Mouse (Mus musculus) gastrocnemius, postnatal 4 days (tissue): Measurements from ENCODE around the gene Plgrkt. TPM values are rescaled to one million over a fixed set of nuclear protein-coding genes. Genes with fewer than 3 reads are reported as not detected.

Source experiments
- DNase-seq, 2 experiments: peaks; one replicate each; pipeline ENCODE4 v3.0.0; 2021 to 2022; ENCODE audit warnings: low spot score in 2 of 2, mixed read lengths in 2 of 2
- total RNA-seq, 2 experiments: library from RNA; stranded (reverse); gene quantifications; 2 replicates each; pipeline ENCODE4 v1.2.3; 2021

Gene Plgrkt
- total RNA-seq, 2 experiments from 2014 or later: 35.6 to 41.7 TPM

GRCm38 (mm10) chr19:29360251-29360650 lies 6.9 kb downstream of the Plgrkt start:
- no peak for DNase-seq

DNA sequence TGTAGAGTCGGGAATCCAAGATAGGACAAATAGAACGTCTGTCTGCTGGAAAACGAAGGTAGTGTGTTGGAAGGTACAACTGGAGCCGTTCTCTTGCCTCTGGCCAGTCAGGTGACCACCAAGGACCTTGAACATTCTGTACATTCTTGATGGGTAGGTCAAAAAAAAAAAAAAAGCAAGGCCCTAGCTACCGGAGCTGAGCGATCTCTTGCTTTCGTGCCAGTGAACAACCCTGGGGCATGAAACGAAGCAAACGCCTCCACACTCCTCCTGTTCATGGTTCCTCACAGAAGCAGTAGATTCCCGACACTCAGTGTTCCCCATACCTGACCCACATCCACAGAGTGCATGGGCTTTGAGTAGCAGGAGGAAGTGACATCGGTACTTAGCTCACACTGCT lies 10.9 kb downstream of the Plgrkt start:
- no peak for DNase-seq

DNA sequence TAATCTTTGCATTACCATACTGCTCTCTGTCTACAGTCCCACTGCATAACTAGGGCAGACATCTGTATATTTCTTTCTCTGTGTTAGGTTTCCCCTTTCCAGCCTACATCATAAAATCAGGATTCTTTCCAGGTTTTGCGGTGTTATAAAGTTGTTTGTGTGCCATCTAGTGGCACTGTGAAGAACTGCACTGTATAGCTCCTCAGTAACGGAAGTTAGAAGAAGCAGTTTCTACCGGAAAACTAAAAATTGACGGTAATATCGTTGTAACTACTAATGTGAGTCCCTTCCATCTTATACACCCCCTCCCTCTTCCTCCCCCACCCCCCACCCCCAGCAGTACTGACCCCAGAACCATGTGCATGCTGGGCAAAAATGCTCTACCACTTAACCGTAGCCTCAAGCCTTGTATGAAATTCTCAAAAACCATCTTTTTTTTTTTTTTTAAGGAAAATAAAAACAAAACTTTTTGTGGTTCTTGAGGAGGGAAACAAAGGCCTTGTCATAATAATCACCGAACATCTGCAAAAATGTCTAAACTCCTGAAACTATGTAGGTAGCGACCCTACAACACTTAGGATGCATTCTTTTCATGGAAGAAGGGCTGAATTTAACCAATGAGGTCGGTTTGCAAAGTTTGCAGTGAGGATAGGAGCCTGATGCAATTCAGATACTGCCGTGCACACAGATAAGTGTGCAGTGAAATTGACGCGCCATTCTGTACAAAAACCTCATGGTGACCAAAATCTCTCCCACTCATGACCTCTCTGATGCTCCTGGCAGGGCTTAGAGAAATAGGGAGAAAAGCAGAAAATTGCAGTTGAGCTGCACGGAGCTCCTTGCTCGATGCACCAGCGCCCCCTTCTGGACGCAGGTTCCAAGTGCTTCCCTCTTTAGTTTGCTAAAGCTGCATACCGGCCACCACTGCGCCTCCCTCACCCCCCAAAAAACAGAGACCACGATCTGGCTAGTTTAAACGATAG lies 12.0 kb downstream of the Plgrkt start:
- peak; percentile 86 to 92 for DNase-seq

DNA sequence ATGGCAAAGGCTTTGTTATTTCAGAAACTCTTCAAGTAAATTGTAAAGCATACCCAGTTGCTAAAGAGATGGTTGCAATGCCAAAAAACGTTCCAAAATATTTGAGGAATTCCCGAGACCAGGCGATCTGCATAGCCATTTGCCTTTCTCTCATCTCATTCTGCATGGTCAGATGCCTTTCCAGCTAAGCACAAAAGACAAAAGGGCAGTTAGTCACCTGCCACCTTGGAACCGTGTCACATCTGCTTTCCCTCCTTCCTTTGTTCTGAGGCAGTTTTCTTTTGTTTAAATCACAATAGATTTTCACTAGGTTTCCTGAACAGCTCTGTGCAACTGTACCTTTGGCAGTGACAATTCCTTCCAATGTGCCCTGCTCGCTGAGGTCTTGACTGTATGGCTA lies 16.2 kb downstream of the Plgrkt start:
- DNase-seq: no peak

DNA sequence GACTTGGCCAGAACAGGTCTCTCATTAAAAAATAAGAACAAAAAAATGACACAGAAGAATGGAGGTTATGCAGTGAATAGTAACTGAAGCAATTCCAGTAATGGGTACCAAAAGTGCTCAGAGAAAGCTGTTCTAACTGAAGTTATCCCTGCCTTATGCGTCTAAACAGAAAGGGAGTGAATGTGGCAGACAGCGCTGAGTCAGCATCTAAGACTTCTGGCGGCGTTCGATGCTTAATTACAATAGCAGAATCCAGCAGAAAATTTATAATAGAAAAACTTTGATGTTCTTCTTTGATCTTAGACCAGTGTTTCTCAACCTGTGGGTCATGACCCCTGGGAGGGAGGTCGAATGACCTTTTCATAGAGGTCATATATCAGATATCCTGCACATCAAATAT lies 21.6 kb downstream of the Plgrkt start:
- no peak for DNase-seq

GRCm38 (mm10) chr19:29344868-29345267 lies 22.3 kb downstream of the Plgrkt start:
- DNase-seq: no peak

DNA sequence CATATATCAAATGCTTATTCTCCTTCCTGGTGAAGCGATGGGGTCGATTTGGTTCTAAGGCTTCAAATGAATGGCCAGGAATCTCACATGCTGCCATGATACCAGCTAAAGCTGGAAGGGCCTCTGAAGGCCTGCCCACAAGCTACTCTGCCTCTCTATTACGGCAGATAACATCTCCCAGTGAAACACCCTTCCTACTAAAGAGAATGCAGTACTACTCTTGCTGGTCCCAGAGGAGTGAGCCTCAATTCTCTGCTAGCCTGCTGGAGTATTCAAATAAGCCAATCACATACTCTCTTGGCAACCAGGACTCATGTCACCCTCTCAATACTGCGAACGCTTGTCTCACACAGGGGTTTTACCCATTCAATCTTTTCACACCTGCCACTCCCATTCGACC lies 24.9 kb downstream of the Plgrkt start:
- no peak for DNase-seq

DNA sequence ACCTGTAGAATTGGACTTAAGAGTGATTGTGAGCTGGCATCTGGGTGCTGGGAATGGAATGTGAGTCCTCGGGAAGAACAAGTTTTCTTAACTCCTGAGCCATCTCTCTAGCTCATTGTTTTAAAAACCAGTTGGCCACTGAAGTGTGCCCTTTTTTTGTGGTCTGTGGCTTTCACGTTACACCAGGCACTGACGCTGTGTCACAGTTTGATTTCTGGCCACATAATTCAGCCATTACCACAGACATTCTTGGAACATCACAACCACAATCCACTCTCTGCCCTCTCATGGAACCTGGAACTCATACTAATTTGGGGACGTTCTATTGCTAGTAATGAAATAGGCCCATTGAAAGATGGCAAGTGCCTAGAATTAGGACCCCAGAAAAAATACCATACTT lies 26.2 kb downstream of the Plgrkt start:
- DNase-seq: no peak

GRCm38 (mm10) chr19:29336624-29337023 lies 30.6 kb downstream of the Plgrkt start:
- DNase-seq: no peak

GRCm38 (mm10) chr19:29334068-29334745 lies 33.0 kb downstream of the Plgrkt start, which contains the start of gene Rln1:
Gene Rln1 (minus strand): TSS chr19:29334670.
- no peak for DNase-seq

DNA sequence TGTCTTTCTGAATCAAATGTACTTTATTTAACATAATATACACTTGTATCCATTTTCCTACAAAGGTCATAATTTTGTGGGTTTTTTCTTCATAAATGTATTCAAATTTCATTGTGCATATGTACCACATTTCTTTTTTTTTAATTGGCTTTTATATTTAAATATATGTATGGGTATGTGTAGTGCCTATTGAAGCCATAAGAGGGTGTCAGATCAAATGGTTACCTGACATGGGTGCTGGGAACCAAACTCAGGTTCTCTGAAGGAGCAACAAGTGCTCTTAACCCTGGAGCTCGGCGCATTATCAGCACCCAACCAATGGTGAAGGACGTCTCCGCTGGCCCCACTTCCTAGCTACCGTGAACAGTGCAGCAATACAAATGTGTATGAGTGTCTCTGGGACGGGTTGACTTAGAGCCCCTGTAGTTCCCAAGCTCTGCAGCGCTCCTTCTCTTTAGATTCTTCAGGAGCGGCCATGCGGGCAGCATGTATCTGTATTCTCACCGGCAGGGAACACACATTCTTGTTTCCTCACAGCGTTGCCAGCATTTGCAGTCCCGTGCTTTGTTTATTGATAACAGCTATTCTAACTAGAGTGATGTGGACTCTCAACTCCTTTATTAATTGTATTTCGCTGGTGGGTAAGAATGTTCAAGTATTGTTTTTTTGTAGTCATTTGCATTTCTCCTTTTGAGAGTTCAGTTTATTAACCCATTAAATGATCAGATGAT lies 40.2 kb downstream of the Plgrkt start:
- DNase-seq: no peak

DNA sequence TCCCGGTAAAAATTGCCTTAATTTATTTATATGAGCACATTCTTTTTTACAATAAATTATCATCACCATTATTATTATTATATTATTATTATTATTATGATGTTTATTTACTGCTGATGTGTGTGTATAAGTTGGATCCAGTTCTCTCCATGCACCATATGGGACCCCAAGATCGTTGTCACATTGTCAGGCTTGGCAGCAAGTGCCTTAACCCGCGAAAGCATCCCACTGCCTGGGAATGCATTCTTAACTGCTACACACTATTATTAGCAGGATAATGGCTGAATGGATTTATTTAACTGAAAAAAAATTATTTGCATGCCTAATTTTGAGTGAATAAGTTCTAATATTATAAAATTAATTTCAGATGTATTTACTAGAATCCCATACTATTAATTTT lies 40.8 kb downstream of the Plgrkt start:
- no peak for DNase-seq

DNA sequence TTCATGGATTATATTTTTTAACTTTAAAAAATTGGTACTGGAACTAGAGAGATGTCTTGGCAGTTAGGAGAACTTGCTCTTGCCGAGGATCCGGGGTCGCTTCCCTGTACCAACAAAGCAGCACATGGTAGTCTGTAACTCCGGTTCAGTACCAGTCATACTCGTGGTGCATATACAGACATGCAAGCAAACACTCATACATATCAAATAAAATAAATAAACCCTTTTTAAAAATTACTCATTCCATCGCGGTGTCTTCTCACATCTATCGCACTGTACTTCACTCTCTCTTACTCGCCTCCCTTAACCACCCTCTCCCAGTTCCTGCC lies 41.4 kb downstream of the Plgrkt start:
- no peak for DNase-seq

GRCm38 (mm10) chr19:29325053-29325851 lies 41.9 kb downstream of the Plgrkt start, which contains the start of gene Insl6:
Gene Insl6 (minus strand): TSS chr19:29325356.
- DNase-seq: peak; percentile 56 to 81

DNA sequence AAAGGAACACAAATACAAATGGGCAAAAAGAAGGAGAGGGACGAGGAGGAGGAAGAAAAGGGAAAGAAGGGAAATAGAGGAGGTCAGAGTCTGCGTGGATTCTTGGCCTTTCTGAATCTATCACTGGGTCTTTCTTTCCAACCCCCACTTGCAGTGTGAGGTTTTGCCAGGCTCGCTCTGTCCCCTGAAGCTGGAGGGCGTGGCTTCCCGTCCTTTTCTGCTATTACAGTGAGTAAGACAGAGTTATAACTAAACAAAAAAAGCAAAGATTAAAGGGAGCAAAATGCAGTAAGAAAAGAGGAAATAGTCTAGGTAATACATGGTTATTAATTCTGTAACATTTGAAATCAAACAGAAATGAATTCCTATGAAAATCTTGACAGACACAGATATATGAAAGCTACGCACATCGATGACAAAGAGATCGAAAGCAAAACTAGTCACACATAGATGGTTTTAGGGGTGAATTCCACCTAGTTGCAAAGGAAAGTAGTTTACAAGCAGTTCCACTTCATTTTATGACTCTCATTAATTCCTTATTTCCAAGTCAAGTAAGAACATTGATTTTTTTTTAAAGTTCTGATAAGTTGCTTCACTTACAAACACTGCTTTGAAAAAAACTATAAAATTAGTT lies 43.7 kb downstream of the Plgrkt start:
- no peak for DNase-seq

GRCm38 (mm10) chr19:29312661-29313060 lies 54.5 kb downstream of the Plgrkt start:
- no peak for DNase-seq

- no peak for DNase-seq
Measured at GRCm38 (mm10) chr19:29311791-29312190, 55.4 kb downstream of the Plgrkt start.

DNA sequence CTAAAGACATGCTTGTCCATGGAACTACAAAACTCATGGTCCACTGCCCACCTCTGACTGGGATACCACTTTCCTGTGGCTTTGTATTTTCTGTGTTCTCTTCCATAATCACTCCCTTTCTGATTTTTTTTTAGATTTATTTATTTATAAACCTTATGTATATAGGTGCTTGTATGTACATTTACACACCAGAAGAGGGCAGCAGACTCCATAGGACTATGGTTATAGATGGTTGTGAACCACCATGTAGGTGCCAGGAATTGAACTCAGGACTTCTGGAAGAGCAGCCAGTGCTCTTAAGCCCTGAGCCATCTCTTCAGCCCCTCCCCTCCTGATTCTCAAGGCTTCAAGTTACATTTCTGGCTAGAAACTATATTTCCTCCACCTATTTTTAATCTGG lies 58.4 kb downstream of the Plgrkt start:
- DNase-seq: no peak

DNA sequence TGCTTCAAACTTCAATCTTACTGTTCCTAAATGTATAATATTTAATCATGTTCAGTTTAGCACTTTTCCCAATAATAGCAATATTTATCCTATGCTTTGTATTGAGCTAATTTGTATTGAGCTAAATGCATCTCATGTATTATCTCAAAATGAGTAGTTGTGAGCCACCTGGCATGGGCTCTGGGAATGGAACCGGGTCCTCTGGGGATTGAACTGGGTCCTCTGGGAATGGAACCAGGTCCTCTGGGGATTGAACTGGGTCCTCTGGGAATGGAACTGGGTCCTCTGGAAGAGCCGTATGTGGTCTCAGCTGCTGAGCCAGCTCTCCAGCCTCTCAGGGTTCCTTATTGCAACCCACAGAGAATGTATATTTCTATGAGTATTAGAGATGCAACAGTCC lies 65.1 kb downstream of the Plgrkt start:
- DNase-seq: no peak

DNA sequence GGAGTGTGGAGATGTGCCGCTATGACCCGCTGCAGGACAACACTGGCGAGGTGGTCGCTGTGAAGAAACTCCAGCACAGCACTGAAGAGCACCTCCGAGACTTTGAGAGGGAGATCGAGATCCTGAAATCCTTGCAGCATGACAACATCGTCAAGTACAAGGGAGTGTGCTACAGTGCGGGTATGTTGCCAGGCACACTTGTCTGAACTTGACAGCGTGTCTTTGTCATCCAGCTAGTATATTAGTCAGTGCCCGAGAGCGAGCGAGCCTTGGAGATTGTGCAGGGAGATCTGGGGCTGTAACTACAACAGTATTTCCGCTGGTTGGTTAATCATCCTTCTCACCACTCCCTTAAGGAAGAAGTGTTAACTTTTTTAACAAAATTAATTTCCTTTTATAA lies 66.3 kb downstream of the Plgrkt start:
- DNase-seq: no peak
